Mouse (Mus musculus) thymus, adult 18-20 months (tissue): ENCODE results near the gene Fam107b.
"Not testable (repeated sequence)": the region's sequence is repeated elsewhere in the genome, so short reads cannot be mapped to it uniquely, and the experiment has no call there.

Source experiments
- DNase-seq, 2 experiments: peaks; one replicate each; pipeline ENCODE4 v3.0.0; 2022; ENCODE audit warnings: mixed read lengths in 2 of 2

Gene Fam107b

GRCm38 (mm10) chr2:3713682-3714361 lies 143.5 kb downstream of the Fam107b start:
- peak; percentile 64 to 65 for DNase-seq

- DNase-seq = no peak
Observed at GRCm38 (mm10) chr2:3714511-3714910, 144.2 kb downstream of the Fam107b start.

- no peak for DNase-seq
Observed at GRCm38 (mm10) chr2:3715424-3715823, 145.1 kb downstream of the Fam107b start.

GRCm38 (mm10) chr2:3717268-3717667 lies 147.0 kb downstream of the Fam107b start:
- DNase-seq = no peak

GRCm38 (mm10) chr2:3717847-3718246 lies 147.6 kb downstream of the Fam107b start:
- DNase-seq = peak in 1 of 2 experiments; percentile 38

- DNase-seq = not testable (repeated sequence)
Observed at GRCm38 (mm10) chr2:3719436-3720121, 149.3 kb downstream of the Fam107b start.

GRCm38 (mm10) chr2:3721107-3721506 lies 150.8 kb downstream of the Fam107b start:
- DNase-seq = no peak

- DNase-seq = no peak
Observed at GRCm38 (mm10) chr2:3721974-3722373, 151.7 kb downstream of the Fam107b start.

GRCm38 (mm10) chr2:3723391-3724106 lies 153.3 kb downstream of the Fam107b start:
- DNase-seq = no peak

GRCm38 (mm10) chr2:3726501-3727078 lies 156.3 kb downstream of the Fam107b start:
- DNase-seq = peak in 1 of 2 experiments; percentile 58

- peak in 1 of 2 experiments; percentile 42 for DNase-seq
Observed at GRCm38 (mm10) chr2:3727225-3727930, 157.1 kb downstream of the Fam107b start.

- DNase-seq = no peak
Observed at GRCm38 (mm10) chr2:3728090-3728489, 157.8 kb downstream of the Fam107b start.

GRCm38 (mm10) chr2:3729586-3729985 lies 159.3 kb downstream of the Fam107b start:
- no peak for DNase-seq

GRCm38 (mm10) chr2:3730744-3731143 lies 160.5 kb downstream of the Fam107b start:
- DNase-seq = peak in 1 of 2 experiments; percentile 59

- DNase-seq = peak in 1 of 2 experiments; percentile 49
Observed at GRCm38 (mm10) chr2:3731316-3732015, 161.2 kb downstream of the Fam107b start.

GRCm38 (mm10) chr2:3737917-3738694 lies 167.8 kb downstream of the Fam107b start:
- DNase-seq = no peak

- no peak for DNase-seq
Observed at GRCm38 (mm10) chr2:3738734-3739133, 168.4 kb downstream of the Fam107b start.

GRCm38 (mm10) chr2:3739351-3739961 lies 169.2 kb downstream of the Fam107b start:
- DNase-seq = no peak

GRCm38 (mm10) chr2:3740256-3740655 lies 170.0 kb downstream of the Fam107b start:
- no peak for DNase-seq

GRCm38 (mm10) chr2:3740670-3741069 lies 170.4 kb downstream of the Fam107b start:
- no peak for DNase-seq

- DNase-seq = no peak
Observed at GRCm38 (mm10) chr2:3742519-3742918, 172.2 kb downstream of the Fam107b start.
